Mouse (Mus musculus) hindbrain, embryonic 15.5 days (tissue): ENCODE results near the gene Rasgrf2. TPM values are rescaled to one million over a fixed set of nuclear protein-coding genes. Genes with fewer than 3 reads are reported as not detected.

Experiments used
- ATAC-seq: fragments of 200-750 bp; cut with Nextera tagmentation; 2 replicates; pipeline ENCODE4 v1.8.0; 2017; ENCODE audit warnings: low read depth, moderate number of reproducible peaks, moderate TSS enrichment; ENCODE audit not compliant: low FRiP score
- H3K27ac ChIP-seq: fragments of 300-500 bp; sonication (generic); replicated peaks from 2 replicates; pipeline ENCODE4 v1.5.1; 2015; ENCODE audit warnings: mild to moderate bottlenecking, inconsistent platforms
- H3K27me3 ChIP-seq: fragments of 300-500 bp; sonication (generic); 2 replicates; pipeline ENCODE4 v1.6.1; 2015; ENCODE audit warnings: control low read depth, inconsistent platforms
- H3K36me3 ChIP-seq: fragments of 300-500 bp; sonication (generic); 2 replicates; pipeline ENCODE4 v1.6.1; 2015; ENCODE audit warnings: control low read depth, inconsistent platforms
- H3K4me1 ChIP-seq: fragments of 300-500 bp; sonication (generic); replicated peaks from 2 replicates; pipeline ENCODE4 v1.6.1; 2015; ENCODE audit warnings: control low read depth, inconsistent platforms
- H3K4me2 ChIP-seq: fragments of 300-500 bp; sonication (generic); 2 replicates; pipeline ENCODE4 v1.6.1; 2015; ENCODE audit warnings: moderate library complexity, mild to moderate bottlenecking, inconsistent platforms
- H3K4me3 ChIP-seq: fragments of 300-500 bp; sonication (generic); 2 replicates; pipeline ENCODE4 v1.5.1; 2015; ENCODE audit warnings: mild to moderate bottlenecking, inconsistent platforms
- H3K9ac ChIP-seq: fragments of 300-500 bp; sonication (generic); 2 replicates; pipeline ENCODE4 v1.6.1; 2015; ENCODE audit warnings: inconsistent platforms
- H3K9me3 ChIP-seq: fragments of 300-500 bp; sonication (generic); 2 replicates; pipeline ENCODE4 v1.6.1; 2016; ENCODE audit warnings: control low read depth, inconsistent platforms
- WGBS: fragments of 180-500 bp; shearing (Covaris S2); methylation state at CpG from one replicate; pipeline ENCODE4 v1.1.7; 2015; 5-methylcytosine and 5-hydroxymethylcytosine counted together
- polyA plus RNA-seq: library from polyadenylated mRNA; unstranded; fragments of >200 nt; fragmentation: Nextera tagmentation; extraction: Ambion mirVana; gene quantifications from 2 replicates; pipeline ENCODE4 v1.2.1, GENCODE M21; 2015

Gene Rasgrf2
- polyA plus RNA-seq, 1 experiment from 2014 or later, result 9.5 TPM

- no peak for ATAC-seq
- WGBS, result 70% methylated on average over 7 of the region's 7 CpGs
- H3K4me3 ChIP-seq, result no peak overlapping the region
- H3K4me1 ChIP-seq, result no peaks in the 10 kb centered on the region
- no peak overlapping the region for H3K9ac ChIP-seq
- no peaks in the 10 kb centered on the region for H3K27me3 ChIP-seq
- H3K27ac ChIP-seq, result no peak overlapping the region
- no peak overlapping the region for H3K4me2 ChIP-seq
- H3K9me3 ChIP-seq, result no peaks in the 10 kb centered on the region
- H3K36me3 ChIP-seq, result no peaks in the 10 kb centered on the region
These were observed 27.2 kb downstream of the Rasgrf2 start for GRCm38 (mm10) chr13:92104259-92104658.

GRCm38 (mm10) chr13:92098484-92098883, 33.0 kb downstream of the Rasgrf2 start:
- 61% methylated on average over 7 of the region's 7 CpGs for WGBS
- Histone ChIP-seq H3K36me3 (no peaks in the 10 kb centered on the region), H3K4me1 (no peaks in the 10 kb centered on the region), H3K4me3 (no peak overlapping the region), H3K9me3 (no peaks in the 10 kb centered on the region), H3K27me3 (no peaks in the 10 kb centered on the region), H3K4me2 (no peak overlapping the region), H3K9ac (no peak overlapping the region), H3K27ac (no peak overlapping the region)
- peak; percentile 55; the same call in 1 of the 2 replicates for ATAC-seq

GRCm38 (mm10) chr13:92095131-92096090, 36.0 kb downstream of the Rasgrf2 start:
- H3K4me2 ChIP-seq, result no peak overlapping the region
- no peak for ATAC-seq
- WGBS, result 74% methylated on average over 12 of the region's 12 CpGs

GRCm38 (mm10) chr13:92093712-92094290, 37.7 kb downstream of the Rasgrf2 start:
- H3K9ac ChIP-seq, result no peak overlapping the region
- H3K4me1 ChIP-seq, result no peaks in the 10 kb centered on the region
- H3K27me3 ChIP-seq, result no peaks in the 10 kb centered on the region
- no peaks in the 10 kb centered on the region for H3K36me3 ChIP-seq
- no peak overlapping the region for H3K4me3 ChIP-seq
- no peaks in the 10 kb centered on the region for H3K9me3 ChIP-seq
- no peak for ATAC-seq
- H3K4me2 ChIP-seq, result no peak overlapping the region
- no peak overlapping the region for H3K27ac ChIP-seq
- WGBS, result 85% methylated on average over 6 of the region's 6 CpGs

More at GRCm38 (mm10) chr13:92095131-92096090, 36.0 kb downstream of the Rasgrf2 start:
- no peak overlapping the region for H3K27ac ChIP-seq
- H3K36me3 ChIP-seq, result no peaks in the 10 kb centered on the region
- H3K4me1 ChIP-seq, result no peaks in the 10 kb centered on the region
- no peak overlapping the region for H3K4me3 ChIP-seq
- no peaks in the 10 kb centered on the region for H3K9me3 ChIP-seq
- H3K9ac ChIP-seq, result no peak overlapping the region
- no peaks in the 10 kb centered on the region for H3K27me3 ChIP-seq

GRCm38 (mm10) chr13:92073111-92073510, 58.3 kb downstream of the Rasgrf2 start:
- H3K9me3 ChIP-seq, result no peaks in the 10 kb centered on the region
- no peak for ATAC-seq
- no peak overlapping the region for H3K4me2 ChIP-seq
- no peaks in the 10 kb centered on the region for H3K4me1 ChIP-seq
- WGBS, result 80% methylated on average over 1 of the region's 1 CpGs
- H3K36me3 ChIP-seq, result no peaks in the 10 kb centered on the region
- H3K9ac ChIP-seq, result no peak overlapping the region
- no peak overlapping the region for H3K27ac ChIP-seq
- H3K4me3 ChIP-seq, result no peak overlapping the region
- H3K27me3 ChIP-seq, result no peaks in the 10 kb centered on the region

GRCm38 (mm10) chr13:92068651-92069050, 62.8 kb downstream of the Rasgrf2 start:
- ATAC-seq, result no peak
- no peak overlapping the region for H3K4me3 ChIP-seq

DNA sequence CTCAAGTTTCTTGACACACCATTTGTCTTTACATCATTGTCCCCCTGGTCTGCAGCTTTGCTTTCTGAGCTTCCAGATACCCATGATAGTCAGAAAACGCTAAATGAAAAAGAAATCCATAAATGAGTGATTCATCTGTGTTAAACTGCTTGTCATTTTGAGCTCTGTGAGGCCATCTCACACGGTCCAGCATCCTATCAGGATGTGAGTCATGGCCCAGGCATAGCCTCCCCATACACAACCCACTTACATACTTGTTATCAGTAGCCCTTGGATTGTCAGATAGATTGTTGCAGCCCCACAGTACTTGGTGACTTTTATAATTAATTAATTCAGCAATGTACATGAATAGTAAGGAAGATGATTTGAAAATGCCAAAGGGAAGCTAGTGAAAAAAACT, 63.6 kb downstream of the Rasgrf2 start:
- Histone ChIP-seq H3K4me3 (no peak overlapping the region), H3K27me3 (no peaks in the 10 kb centered on the region), H3K4me1 (no peaks in the 10 kb centered on the region), H3K27ac (no peak overlapping the region), H3K9me3 (no peaks in the 10 kb centered on the region), H3K4me2 (no peak overlapping the region), H3K9ac (no peak overlapping the region), H3K36me3 (no peaks in the 10 kb centered on the region)
- ATAC-seq, result no peak
- WGBS, result 83% methylated on average over 2 of the region's 2 CpGs

More at GRCm38 (mm10) chr13:92068651-92069050, 62.8 kb downstream of the Rasgrf2 start:
- H3K9me3 ChIP-seq, result no peaks in the 10 kb centered on the region
- H3K9ac ChIP-seq, result no peak overlapping the region
- H3K27me3 ChIP-seq, result no peaks in the 10 kb centered on the region
- no peaks in the 10 kb centered on the region for H3K4me1 ChIP-seq
- no peaks in the 10 kb centered on the region for H3K36me3 ChIP-seq
- no peak overlapping the region for H3K4me2 ChIP-seq
- no peak overlapping the region for H3K27ac ChIP-seq

GRCm38 (mm10) chr13:92053748-92054147, 77.7 kb downstream of the Rasgrf2 start:
- no peak overlapping the region for H3K9ac ChIP-seq
- no peak for ATAC-seq
- H3K36me3 ChIP-seq, result no peaks in the 10 kb centered on the region
- 97% methylated on average over 12 of the region's 12 CpGs for WGBS
- H3K27ac ChIP-seq, result no peak overlapping the region
- no peaks in the 10 kb centered on the region for H3K27me3 ChIP-seq
- no peaks in the 10 kb centered on the region for H3K4me1 ChIP-seq
- H3K4me3 ChIP-seq, result no peak overlapping the region
- no peaks in the 10 kb centered on the region for H3K9me3 ChIP-seq
- no peak overlapping the region for H3K4me2 ChIP-seq

DNA sequence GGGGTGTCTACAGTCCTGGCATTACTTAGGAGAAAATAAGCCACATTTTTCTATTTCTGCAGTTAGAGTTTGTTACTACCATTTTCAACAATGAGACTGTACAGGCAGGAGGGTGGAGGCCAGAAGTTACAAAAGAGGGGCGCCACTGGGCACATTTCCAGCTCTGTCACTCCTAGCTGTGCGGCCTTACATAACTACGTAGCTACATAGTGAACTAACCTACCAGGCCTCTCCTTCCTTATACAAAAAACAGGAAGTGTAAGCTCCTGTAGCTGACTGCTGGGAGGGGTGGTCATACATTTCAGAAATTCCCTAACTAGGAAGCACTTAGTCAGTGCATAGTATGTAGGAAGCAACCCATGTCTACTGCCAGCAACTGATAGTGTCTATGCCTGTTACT, 78.5 kb downstream of the Rasgrf2 start:
- H3K9me3 ChIP-seq, result no peaks in the 10 kb centered on the region
- H3K4me2 ChIP-seq, result no peak overlapping the region
- H3K9ac ChIP-seq, result no peak overlapping the region
- no peak for ATAC-seq
- WGBS, result 83% methylated on average over 3 of the region's 3 CpGs
- no peaks in the 10 kb centered on the region for H3K36me3 ChIP-seq
- no peaks in the 10 kb centered on the region for H3K4me1 ChIP-seq
- H3K27ac ChIP-seq, result no peak overlapping the region
- no peaks in the 10 kb centered on the region for H3K27me3 ChIP-seq
- H3K4me3 ChIP-seq, result no peak overlapping the region

- Histone ChIP-seq H3K9ac (no peak overlapping the region), H3K27ac (no peak overlapping the region), H3K27me3 (no peaks in the 10 kb centered on the region), H3K36me3 (no peaks in the 10 kb centered on the region), H3K4me3 (no peak overlapping the region), H3K4me2 (no peak overlapping the region), H3K9me3 (no peaks in the 10 kb centered on the region), H3K4me1 (no peaks in the 10 kb centered on the region)
- ATAC-seq, result no peak
- WGBS, result 79% methylated on average over 3 of the region's 3 CpGs
These were observed 80.2 kb downstream of the Rasgrf2 start for GRCm38 (mm10) chr13:92051216-92051615.

DNA sequence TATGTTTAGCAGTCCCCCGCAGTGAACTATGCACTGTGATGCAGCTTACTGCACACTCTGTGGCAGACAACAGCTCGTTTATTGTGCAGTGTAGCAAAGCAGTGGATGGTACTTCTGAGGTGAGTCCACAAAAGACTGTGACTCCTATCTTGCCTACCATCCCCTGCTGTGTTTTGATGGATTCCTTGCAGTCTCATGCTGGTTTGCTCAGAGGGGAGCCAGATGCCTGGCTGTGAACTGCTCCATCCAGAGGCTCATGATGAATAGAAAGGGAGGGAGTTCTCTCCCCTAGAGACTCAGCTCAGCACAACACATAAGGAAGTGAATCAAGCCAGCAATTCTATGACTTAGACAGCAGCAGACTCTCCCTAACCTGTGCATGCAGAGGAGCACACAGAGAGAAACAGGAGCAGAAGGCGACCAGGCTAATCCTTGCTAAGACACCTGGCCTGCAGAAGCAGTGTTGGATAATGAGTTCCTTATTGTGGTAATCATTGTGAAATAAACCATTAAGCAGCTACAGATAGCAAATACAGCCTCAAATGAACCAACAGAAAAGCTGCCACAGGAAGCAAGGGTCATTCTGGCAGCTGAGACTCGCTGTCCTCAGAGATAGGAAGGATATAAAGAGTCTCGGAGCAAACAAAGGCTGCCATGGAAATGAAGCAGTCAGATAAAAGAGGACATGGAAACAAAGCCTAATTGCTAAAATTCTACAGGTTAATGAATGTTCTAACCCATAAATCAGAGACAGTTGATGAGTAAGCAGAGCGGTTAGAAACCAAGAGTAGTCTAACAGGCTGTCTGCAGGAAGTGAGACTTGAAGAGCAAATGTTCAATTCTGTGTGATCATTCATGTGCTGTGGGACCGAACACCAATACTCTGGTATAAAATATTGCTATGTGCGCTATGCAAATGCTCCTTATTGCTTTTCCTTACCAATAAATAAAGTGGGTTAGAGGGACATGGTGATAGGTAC, 89.6 kb downstream of the Rasgrf2 start:
- Histone ChIP-seq H3K27me3 (no peaks in the 10 kb centered on the region), H3K9me3 (no peaks in the 10 kb centered on the region), H3K4me3 (no peak overlapping the region), H3K9ac (no peak overlapping the region), H3K4me2 (no peak overlapping the region), H3K4me1 (peaks cover 7% of the 10 kb centered on the region), H3K36me3 (no peaks in the 10 kb centered on the region), H3K27ac (no peak overlapping the region)
- WGBS, result 35% methylated on average over 8 of the region's 8 CpGs
- ATAC-seq, result peak; percentile 83
